Mouse (Mus musculus) kidney, embryonic 16.5 days (tissue): ENCODE results near the gene Def8. TPM values are rescaled to one million over a fixed set of nuclear protein-coding genes. Genes with fewer than 3 reads are reported as not detected.
"Not testable (repeated sequence)": the region's sequence is repeated elsewhere in the genome, so short reads cannot be mapped to it uniquely, and the experiment has no call there.

Experiments used
- ATAC-seq: fragments of 200-750 bp; cut with Nextera tagmentation; 2 replicates; pipeline ENCODE4 v1.8.0; 2017; ENCODE audit warnings: moderate TSS enrichment; ENCODE audit not compliant: low FRiP score, low TSS enrichment
- H3K27ac ChIP-seq: fragments of 300-500 bp; sonication (generic); 2 replicates; pipeline ENCODE4 v1.5.1; 2014; ENCODE audit warnings: low read length
- H3K27me3 ChIP-seq: fragments of 300-500 bp; sonication (generic); 2 replicates; pipeline ENCODE4 v1.6.1; 2014; ENCODE audit warnings: low read length, control low read depth, mixed read lengths; ENCODE audit not compliant: insufficient read depth
- H3K36me3 ChIP-seq: fragments of 300-500 bp; sonication (generic); 2 replicates; pipeline ENCODE4 v1.6.1; 2014; ENCODE audit warnings: low read length, control low read depth, mixed read lengths; ENCODE audit not compliant: insufficient read depth
- H3K4me1 ChIP-seq: fragments of 300-500 bp; sonication (generic); 2 replicates; pipeline ENCODE4 v1.6.1; 2014; ENCODE audit warnings: low read length, control low read depth, mixed read lengths; ENCODE audit not compliant: insufficient read depth
- H3K4me2 ChIP-seq: fragments of 300-500 bp; sonication (generic); replicated peaks from 2 replicates; pipeline ENCODE4 v1.6.1; 2014; ENCODE audit warnings: low read depth, low read length
- H3K4me3 ChIP-seq: fragments of 300-500 bp; sonication (generic); 2 replicates; pipeline ENCODE4 v1.5.1; 2014; ENCODE audit warnings: mild to moderate bottlenecking, low read length
- H3K9ac ChIP-seq: fragments of 300-500 bp; sonication (generic); replicated peaks from 2 replicates; pipeline ENCODE4 v1.6.1; 2014; ENCODE audit warnings: low read length
- H3K9me3 ChIP-seq: fragments of 300-500 bp; sonication (generic); 2 replicates; pipeline ENCODE4 v1.6.1; 2016; ENCODE audit warnings: low read length, control low read depth
- WGBS: fragments of 180-500 bp; shearing (Covaris S2); extraction: QIAGEN DNeasy Blood & Tissue Kit; methylation state at CpG from one replicate; pipeline ENCODE4 v1.1.7; 2014; 5-methylcytosine and 5-hydroxymethylcytosine counted together
- polyA plus RNA-seq: library from polyadenylated mRNA; unstranded; fragments of >200 nt; fragmentation: Nextera tagmentation; extraction: Ambion mirVana; gene quantifications from 2 replicates; pipeline ENCODE4 v1.2.1, GENCODE M21; 2015

Gene Def8
- polyA plus RNA-seq, 1 experiment from 2014 or later: 44.4 TPM

DNA sequence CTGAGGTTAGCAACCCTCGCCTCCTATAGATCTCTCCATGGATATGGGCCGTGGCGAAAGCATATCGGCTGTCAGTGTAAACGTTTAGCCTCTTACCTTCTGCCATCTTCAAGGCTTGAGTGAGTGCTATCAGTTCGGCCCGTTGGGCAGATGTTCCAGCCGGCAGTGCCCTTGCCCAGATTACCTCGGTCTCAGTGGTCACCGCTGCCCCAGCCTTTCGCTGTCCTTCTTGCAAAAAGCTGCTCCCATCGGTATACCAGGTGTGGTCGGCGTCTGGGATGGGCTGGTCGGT is 6.3 kb downstream of the Def8 start:
- not testable (repeated sequence) for ATAC-seq, H3K27me3 ChIP-seq, H3K4me2 ChIP-seq, H3K9ac ChIP-seq, H3K4me1 ChIP-seq, H3K4me3 ChIP-seq, H3K27ac ChIP-seq
- H3K36me3 ChIP-seq: peaks cover 14% of the 10 kb centered on the region; the same call in 1 of the 2 replicates
- WGBS: 96% methylated on average over 15 of the region's 15 CpGs
- H3K9me3 ChIP-seq: peaks cover 64% of the 10 kb centered on the region

DNA sequence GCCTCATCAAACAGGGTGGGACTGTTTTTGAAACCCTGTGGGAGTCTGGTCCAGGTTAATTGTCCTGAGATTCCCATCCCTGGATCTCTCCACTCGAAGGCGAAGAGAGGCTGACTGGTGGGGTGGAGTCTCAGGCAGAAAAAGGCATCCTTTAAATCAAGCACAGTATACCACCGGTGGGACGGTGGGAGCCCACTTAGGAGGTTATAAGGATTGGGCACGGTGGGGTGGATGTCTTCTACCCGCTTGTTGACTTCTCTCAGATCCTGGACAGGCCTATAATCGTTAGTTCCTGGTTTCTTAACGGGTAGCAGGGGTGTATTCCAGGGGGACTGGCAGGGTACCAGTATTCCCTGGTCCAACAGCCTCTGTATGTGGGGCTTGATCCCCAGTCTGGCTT is 7.6 kb downstream of the Def8 start:
- Histone ChIP-seq H3K36me3 (peaks cover 14% of the 10 kb centered on the region; the same call in 1 of the 2 replicates), H3K9me3 (peaks cover 66% of the 10 kb centered on the region)
- H3K4me1 ChIP-seq, H3K27ac ChIP-seq, H3K9ac ChIP-seq, H3K4me3 ChIP-seq, H3K27me3 ChIP-seq, ATAC-seq, H3K4me2 ChIP-seq: not testable (repeated sequence)
- 90% methylated on average over 7 of the region's 8 CpGs for WGBS

DNA sequence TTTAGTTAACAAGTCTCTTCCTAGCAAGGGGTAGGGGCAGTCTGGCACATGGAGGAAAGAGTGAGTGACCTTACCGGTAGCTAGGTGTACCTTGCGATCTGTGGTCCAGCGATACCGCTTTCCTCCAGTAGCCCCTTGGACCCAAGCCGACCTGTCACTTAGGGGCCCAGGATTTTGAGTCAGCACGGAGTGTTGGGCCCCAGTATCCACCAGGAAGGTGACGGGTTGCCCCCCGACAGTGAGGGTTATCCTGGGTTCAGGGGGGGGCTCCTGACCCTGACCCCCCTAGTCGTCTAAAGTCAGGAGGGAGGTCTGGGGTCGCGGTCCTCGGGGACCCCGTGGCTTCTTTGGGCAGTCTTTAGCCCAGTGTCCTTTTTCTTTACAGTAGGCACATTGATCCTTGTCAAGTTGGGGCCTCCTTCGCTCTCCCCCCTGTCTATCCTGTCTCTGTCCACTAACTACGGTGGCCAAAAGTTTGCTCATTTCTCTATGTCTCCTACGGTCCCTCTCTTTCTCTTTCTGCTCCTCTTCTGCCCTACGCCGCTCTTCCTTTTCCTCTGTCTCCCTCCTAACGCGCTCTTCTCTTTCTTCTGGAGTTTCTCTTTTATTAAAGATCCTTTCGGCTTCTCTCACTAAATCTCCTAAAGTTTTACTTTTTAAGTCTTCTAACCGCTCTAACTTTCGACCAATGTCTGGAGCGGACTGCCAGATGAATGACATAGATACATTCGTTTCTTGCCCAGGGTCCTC is 8.5 kb downstream of the Def8 start:
- WGBS: 96% methylated on average over 25 of the region's 25 CpGs
- Histone ChIP-seq H3K4me2 (no peak overlapping the region), H3K36me3 (peaks cover 13% of the 10 kb centered on the region; the same call in 1 of the 2 replicates), H3K4me1 (no peaks in the 10 kb centered on the region), H3K9me3 (peaks cover 59% of the 10 kb centered on the region), H3K9ac (no peak overlapping the region), H3K4me3 (no peak overlapping the region), H3K27me3 (no peaks in the 10 kb centered on the region), H3K27ac (no peak overlapping the region)
- ATAC-seq: no peak

DNA sequence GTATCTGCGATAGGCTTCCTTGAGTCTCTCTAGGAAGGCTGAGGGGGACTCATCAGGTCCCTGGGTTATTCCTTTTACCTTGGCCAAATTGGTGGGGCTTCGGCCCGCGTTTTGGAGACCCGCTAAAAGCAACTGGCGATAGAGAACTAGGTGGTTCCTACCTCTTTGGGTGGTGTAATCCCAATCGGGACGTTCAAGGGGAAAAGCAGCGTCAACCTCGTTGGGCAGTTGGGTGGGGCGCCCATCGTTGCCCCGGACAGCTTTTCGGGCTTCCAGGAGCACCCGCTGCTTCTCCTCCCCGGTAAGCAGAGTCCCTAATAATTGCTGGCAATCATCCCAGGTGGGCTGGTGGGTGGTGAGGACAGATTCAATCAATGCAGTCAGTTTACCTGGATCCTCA is 9.1 kb downstream of the Def8 start:
- Histone ChIP-seq H3K36me3 (peaks cover 10% of the 10 kb centered on the region; the same call in 1 of the 2 replicates), H3K9ac (no peak overlapping the region), H3K4me2 (no peak overlapping the region), H3K27ac (no peak overlapping the region), H3K9me3 (peaks cover 53% of the 10 kb centered on the region), H3K4me1 (no peaks in the 10 kb centered on the region), H3K4me3 (no peak overlapping the region), H3K27me3 (no peaks in the 10 kb centered on the region)
- ATAC-seq: no peak
- WGBS: 95% methylated on average over 16 of the region's 16 CpGs

DNA sequence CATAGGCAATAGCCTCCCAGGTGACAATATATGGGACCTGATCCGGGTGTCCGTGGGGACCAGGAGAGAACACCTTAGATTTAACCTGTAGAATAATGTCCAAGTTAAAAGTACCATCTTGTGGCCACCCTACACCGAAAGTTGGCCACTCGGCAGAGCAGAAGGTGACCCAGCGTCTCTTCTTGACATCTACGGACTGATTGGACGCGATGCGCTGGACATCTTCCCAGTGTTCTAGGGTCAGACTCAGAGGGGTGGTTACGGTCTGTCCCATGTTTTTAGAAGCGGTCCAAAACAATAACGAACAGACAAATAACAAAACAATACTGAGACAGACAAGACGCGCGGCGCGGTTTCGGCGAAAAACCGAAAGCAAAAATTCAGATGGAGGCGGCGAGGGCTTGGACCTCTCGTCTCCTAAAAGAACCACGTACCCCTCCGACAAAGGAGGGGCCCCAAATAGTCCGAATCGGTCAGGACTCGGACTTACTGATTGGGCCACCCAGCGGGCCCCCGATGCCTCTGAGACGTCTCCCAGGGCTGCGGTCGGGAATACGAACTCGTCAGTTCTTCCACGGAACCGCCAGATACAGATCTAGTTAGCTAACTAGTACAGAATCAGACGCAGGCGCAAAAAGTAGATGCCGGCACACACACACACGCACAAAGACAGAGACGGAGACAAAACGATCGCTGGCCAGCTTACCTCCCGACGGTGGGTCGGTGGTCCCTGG is 10.1 kb downstream of the Def8 start:
- ATAC-seq, H3K9ac ChIP-seq, H3K4me2 ChIP-seq, H3K27ac ChIP-seq, H3K27me3 ChIP-seq, H3K4me3 ChIP-seq, H3K36me3 ChIP-seq, H3K4me1 ChIP-seq: not testable (repeated sequence)
- H3K9me3 ChIP-seq: peaks cover 43% of the 10 kb centered on the region
- 96% methylated on average over 37 of the region's 47 CpGs for WGBS

DNA sequence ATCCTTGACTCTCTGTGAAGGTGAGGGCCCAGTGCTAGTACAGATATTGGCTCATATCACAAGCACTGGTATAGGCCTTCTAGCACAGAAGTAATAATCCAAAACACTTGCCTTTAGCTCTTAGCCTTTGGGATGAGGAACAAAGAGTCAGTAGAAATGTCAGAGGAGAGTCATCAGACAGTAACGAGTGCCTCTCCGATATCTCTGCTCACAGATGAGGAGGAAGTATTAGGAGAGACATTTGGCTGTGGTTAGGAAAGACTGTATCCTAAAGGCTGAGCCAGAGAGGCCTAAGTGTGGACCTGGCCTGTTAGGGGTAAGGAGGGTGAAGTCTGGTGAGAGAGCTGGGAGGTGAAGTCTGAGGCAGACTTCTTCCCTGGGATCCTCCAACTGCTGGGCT is 18.5 kb downstream of the Def8 start:
- no peaks in the 10 kb centered on the region for H3K9me3 ChIP-seq
- no peak overlapping the region for H3K4me2 ChIP-seq
- H3K4me1 ChIP-seq: peaks cover 8% of the 10 kb centered on the region; the same call in 1 of the 2 replicates
- no peak overlapping the region for H3K9ac ChIP-seq
- WGBS: 92% methylated on average over 2 of the region's 2 CpGs
- no peak for ATAC-seq
- H3K4me3 ChIP-seq: no peak overlapping the region
- H3K36me3 ChIP-seq: no peaks in the 10 kb centered on the region
- H3K27me3 ChIP-seq: no peaks in the 10 kb centered on the region
- H3K27ac ChIP-seq: no peak overlapping the region

DNA sequence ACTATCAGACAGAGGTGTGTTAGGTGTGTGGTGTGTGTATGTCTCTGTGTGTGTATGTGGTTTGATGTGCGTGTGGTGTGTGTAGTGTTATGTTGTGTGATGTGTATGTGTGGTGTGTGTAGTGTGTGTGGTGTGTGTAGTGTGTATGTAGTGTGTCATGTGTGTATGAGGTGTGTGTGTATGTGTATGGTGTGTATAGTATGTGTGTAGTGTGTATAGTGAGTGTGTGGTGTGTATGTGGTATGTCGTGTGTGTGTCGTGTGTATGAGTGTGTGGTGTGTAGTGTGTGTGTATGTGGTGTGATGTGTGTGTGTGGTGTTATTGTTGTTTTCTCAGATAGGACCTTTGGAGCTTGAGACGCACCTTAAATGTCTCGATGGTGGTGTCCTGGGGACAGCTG is 19.0 kb downstream of the Def8 start:
- WGBS: 88% methylated on average over 5 of the region's 5 CpGs
- H3K27me3 ChIP-seq: no peaks in the 10 kb centered on the region
- H3K4me3 ChIP-seq: peak overlapping the region; percentile 62
- no peaks in the 10 kb centered on the region for H3K36me3 ChIP-seq
- H3K27ac ChIP-seq: no peak overlapping the region
- peaks cover 8% of the 10 kb centered on the region; the same call in 1 of the 2 replicates for H3K4me1 ChIP-seq
- no peaks in the 10 kb centered on the region for H3K9me3 ChIP-seq
- no peak overlapping the region for H3K9ac ChIP-seq
- peak overlapping the region; percentile 56 for H3K4me2 ChIP-seq
- peak; percentile 49; the same call in 1 of the 2 replicates for ATAC-seq

DNA sequence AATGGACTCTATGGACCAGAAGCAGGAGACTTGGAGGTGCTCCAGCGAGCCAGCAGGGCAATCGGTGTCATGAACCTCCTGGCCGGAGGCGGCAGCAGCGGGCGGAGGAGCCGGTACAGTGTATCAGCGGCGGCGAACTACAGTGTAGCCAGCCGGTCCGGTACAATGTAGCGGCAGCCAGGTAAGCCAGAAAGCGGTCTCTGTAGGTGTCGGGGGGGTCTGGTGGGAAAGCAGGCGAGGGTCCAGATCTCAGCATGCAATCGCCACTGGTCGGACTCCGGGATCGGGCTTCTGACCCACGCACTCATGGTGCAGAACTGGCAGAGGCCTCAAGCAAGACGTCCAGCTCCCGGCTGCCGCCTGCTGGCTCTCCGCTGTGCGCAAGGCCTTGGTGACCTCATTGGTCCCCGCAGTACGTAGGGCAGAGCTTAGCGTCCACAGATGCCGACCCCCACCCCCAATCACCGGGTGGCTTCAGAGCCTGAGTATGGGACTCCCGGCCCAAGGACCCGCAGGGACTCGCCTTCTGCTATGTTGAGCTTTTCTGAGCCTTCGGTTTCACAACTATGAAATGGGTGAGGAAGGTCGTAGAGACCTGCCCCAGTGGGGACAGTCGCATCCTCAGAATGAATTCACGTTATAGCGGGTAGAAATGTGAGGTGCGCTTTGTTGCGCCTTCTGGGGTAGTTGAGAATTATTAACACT is 19.7 kb downstream of the Def8 start:
- peaks cover 8% of the 10 kb centered on the region; the same call in 1 of the 2 replicates for H3K4me1 ChIP-seq
- H3K4me2 ChIP-seq: peak overlapping the region; percentile 56
- ATAC-seq: peak; percentile 95
- H3K27ac ChIP-seq: peak overlapping the region; percentile 63
- no peaks in the 10 kb centered on the region for H3K36me3 ChIP-seq
- H3K4me3 ChIP-seq: peak overlapping the region; percentile 62
- H3K9me3 ChIP-seq: no peaks in the 10 kb centered on the region
- WGBS: under 1% methylated on average over 41 of the region's 41 CpGs
- H3K9ac ChIP-seq: peak overlapping the region; percentile 81
- H3K27me3 ChIP-seq: no peaks in the 10 kb centered on the region

DNA sequence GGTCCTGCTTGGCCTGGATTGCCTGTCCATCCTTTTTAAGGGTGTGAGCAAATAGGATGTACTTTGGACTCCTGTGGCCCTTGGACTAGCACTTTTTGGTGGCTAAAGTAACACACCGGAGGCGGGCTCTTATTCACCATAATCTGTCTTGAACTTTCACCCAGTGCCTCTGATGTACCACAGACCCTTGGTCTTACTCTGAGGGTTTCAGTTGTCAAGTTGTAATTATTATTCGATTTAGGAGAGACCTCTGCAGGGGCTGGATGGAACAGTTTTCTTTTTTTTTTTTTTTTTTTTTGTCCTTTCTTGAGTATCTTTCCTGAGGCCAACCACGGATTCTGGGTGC is 20.2 kb downstream of the Def8 start:
- peak; percentile 13; the same call in 1 of the 2 replicates for ATAC-seq
- no peaks in the 10 kb centered on the region for H3K36me3 ChIP-seq
- H3K27ac ChIP-seq: no peak overlapping the region; the same call in none of the 2 replicates
- H3K4me3 ChIP-seq: peak overlapping the region; percentile 62
- H3K27me3 ChIP-seq: no peaks in the 10 kb centered on the region
- H3K9ac ChIP-seq: peak overlapping the region; percentile 81
- H3K4me2 ChIP-seq: peak overlapping the region; percentile 56
- peaks cover 8% of the 10 kb centered on the region; the same call in 1 of the 2 replicates for H3K4me1 ChIP-seq
- WGBS: 34% methylated on average over 4 of the region's 4 CpGs
- H3K9me3 ChIP-seq: no peaks in the 10 kb centered on the region
